Mouse (Mus musculus): Measurements from ENCODE around the gene Kdm8.

The Kdm8 gene

GRCm38 (mm10) chr7:125500879-125501278, 56.4 kb downstream of the Kdm8 start:
- in situ Hi-C loops (cut with MseI, MboI): no loop called here

DNA sequence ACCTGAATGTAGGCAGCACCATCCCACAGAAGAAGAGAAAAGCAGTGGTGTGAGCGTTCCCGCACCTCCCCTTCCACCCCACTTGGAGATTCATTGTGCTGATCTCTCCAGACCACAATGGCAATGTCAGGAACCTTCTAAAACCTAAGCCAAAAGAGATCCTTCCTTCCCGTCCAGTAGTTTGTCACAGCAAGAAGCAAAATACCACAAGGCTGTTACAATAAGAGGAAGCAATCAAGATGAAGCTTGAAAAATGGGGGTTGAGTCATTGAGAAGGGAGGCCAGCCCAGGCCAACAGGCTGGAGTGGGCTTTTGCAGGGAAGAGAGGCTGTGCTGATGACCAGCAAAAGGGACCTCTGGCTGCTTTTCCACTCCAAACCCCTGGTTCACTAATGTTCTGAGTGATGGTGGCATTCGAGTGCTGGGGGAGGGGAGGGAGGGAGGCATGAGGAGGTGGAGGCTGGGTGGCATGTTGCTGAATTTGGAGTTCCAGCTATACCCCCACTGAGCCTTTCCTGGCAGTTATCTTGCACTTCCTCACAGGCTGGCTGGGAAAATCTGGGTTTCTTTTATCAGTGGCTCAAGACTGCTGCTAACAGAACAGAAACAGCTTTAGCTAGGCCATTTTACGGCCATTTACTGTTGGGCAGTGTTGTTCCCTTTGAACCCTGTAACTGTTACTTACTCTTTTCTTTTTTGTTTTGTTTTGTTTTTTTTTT, 59.1 kb downstream of the Kdm8 start:
- in situ Hi-C loops (cut with MseI, MboI): no loop called here

DNA sequence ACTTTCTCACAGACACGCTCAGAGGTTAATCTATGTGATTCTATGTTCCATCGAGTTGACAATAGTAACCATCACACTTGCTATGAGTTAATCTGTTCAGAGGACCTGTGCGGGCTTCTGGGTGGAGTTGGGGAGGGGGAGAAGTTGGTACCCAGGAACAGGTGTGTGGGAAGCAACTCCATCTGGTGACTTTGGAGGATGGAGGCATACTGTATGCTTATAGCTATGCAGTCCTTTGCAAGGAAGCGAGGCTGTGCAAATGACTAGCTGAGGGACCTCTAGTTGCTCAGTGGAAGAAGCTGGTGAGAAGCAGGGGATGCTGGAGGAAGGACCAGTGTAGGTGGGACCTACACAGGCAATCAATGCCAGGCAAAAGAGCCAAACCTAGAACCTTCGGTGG, 60.1 kb downstream of the Kdm8 start:
- in situ Hi-C loops (cut with MseI, MboI): no loop called here

GRCm38 (mm10) chr7:125505568-125505967, 61.1 kb downstream of the Kdm8 start:
- in situ Hi-C loops (cut with MseI, MboI): no loop called here

GRCm38 (mm10) chr7:125507279-125507678, 62.8 kb downstream of the Kdm8 start:
- in situ Hi-C loops (cut with MseI, MboI): no loop called here

GRCm38 (mm10) chr7:125511432-125511831, 67.0 kb downstream of the Kdm8 start:
- in situ Hi-C loops (cut with MseI, MboI): no loop called here

GRCm38 (mm10) chr7:125511852-125512251, 67.4 kb downstream of the Kdm8 start:
- in situ Hi-C loops (cut with MseI, MboI): no loop called here

Measured in mouse trophoblast stem cell (cell line).